Mouse (Mus musculus): ENCODE measurements around the gene Cdk20.

DNA sequence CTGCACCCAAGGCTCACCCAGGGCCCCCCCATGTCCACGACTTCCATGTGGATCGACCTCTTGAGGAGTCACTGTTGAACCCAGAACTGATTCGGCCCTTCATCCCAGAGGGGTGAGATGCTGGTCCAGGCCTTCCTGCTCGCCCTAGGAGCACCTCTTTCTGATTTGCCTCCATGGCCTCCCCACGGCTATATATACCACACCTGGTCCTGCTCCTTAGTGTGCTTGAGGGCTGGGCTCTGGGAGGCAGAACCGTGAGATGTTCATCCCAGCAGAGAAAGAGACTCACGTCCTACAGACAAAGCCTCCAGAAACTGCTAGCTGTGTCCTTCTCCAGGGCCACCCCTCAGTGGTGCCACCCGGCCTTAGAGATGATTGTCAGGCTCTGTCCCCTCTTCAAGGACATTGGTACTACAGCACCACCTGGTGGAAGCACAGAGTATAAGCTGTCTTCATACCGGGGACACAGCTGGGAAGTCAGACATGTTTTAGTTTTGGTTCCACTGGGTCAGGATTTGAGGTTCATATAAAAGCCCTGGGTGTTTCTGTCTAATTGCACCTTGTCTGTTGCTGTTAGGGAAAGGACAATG, 6.8 kb downstream of the Cdk20 start:
- no peak for TF ChIP-seq POLR2AphosphoS2 (IDR thresholded peaks at IDR 0.05; ENCODE audit: insufficient read length, low read depth)
- TF ChIP-seq POLR2A (IDR thresholded peaks at IDR 0.05; ENCODE audit: insufficient read length, low read depth) = no peak
- TF ChIP-seq USF1 (IDR thresholded peaks at IDR 0.05; ENCODE audit: low read depth) = no peak
- no peak for TF ChIP-seq E2F4 (IDR thresholded peaks at IDR 0.05; ENCODE audit: insufficient read depth)
- no peak for TF ChIP-seq TCF12 (IDR thresholded peaks at IDR 0.05; ENCODE audit: insufficient read depth, poor library complexity, severe bottlenecking)
- TF ChIP-seq MAX (IDR thresholded peaks at IDR 0.05; ENCODE audit: low read depth) = no peak
- TF ChIP-seq MYOG (IDR thresholded peaks at IDR 0.05; ENCODE audit: control insufficient read depth in 1 of 3, insufficient read depth in 1 of 3, insufficient read length in 2 of 3, low read depth in 2 of 3) = no peak
- no peak for TF ChIP-seq SRF (IDR thresholded peaks at IDR 0.05; ENCODE audit: control insufficient read depth, insufficient read length, low read depth)
- TF ChIP-seq TCF3 (IDR thresholded peaks at IDR 0.05; ENCODE audit: insufficient read length, low read depth) = no peak

Data from myocyte (in vitro differentiated cells).